Mouse (Mus musculus): ENCODE data around the gene Ren1. TPM values are rescaled to one million over a fixed set of nuclear protein-coding genes. Genes with fewer than 3 reads are reported as not detected.
A peak's percentile ranks its signal among the peaks of the same experiment; 100 is the strongest.
"Not testable (repeated sequence)": the region's sequence is repeated elsewhere in the genome, so short reads cannot be mapped to it uniquely, and the experiment has no call there.

The Ren1 gene
- polyA plus RNA-seq, 1 experiment from 2014 or later = 0.99 TPM

DNA sequence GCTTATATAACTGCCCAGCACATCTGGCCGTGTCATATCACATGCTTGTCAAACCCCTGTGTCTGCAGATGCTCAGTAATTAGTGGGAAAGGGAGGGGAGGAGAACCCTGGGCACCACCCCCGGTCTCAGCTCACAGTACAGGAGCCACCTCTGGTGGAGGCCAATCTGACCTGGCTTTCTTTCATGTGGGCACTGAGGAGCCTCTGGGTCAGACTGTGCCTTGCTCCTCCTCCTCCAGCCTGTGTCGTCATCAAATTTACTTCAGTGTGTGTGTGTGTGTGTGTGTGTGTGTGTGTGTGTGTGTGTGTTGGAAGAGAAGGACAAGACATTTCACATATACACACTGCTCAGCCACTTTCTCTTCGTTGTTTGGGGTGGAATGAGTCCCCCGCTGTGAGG is 27.0 kb upstream of the Ren1 start:
- 41% methylated on average over 5 of the region's 5 CpGs for WGBS
- no peak for ATAC-seq (ENCODE audit: low FRiP score)
- Histone ChIP-seq H3K9me3 (replicated peaks) (no peaks in the 10 kb centered on the region), H3K36me3 (no peaks in the 10 kb centered on the region), H3K4me2 (replicated peaks) (no peak overlapping the region), H3K4me3 (no peak overlapping the region), H3K27me3 (0 out of 2 replicates have a peak, but pooled peaks cover 10% of the 10 kb centered on the region), H3K4me1 (peaks cover 9% of the 10 kb centered on the region), H3K27ac (no peak overlapping the region), H3K9ac (no peak overlapping the region)

DNA sequence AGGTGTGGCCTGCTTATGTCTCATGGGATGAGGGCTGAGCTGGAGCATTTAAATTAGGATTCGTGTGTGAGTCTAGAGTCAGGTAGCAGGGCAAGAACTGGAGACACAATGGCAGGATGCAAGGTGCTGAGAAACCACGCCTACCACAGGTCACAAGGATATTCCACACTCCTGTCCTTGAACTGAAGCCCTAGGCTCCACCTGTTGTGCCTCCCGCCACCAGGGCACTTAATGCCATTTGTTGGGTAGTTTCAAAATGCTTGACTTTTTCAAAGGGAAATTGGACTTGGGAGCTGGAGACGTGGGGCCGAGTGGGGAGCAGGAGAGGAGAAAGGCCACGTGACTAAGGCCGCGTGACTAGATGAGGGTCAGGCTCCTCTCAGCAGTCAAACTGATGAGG is 24.4 kb upstream of the Ren1 start:
- Histone ChIP-seq H3K9ac (no peak overlapping the region), H3K4me3 (no peak overlapping the region), H3K4me1 (peaks cover 26% of the 10 kb centered on the region), H3K36me3 (no peaks in the 10 kb centered on the region), H3K4me2 (replicated peaks) (no peak overlapping the region), H3K27ac (no peak overlapping the region), H3K27me3 (peaks cover 30% of the 10 kb centered on the region), H3K9me3 (replicated peaks) (no peaks in the 10 kb centered on the region)
- no peak for ATAC-seq (ENCODE audit: low FRiP score)
- WGBS = 81% methylated on average over 8 of the region's 8 CpGs

DNA sequence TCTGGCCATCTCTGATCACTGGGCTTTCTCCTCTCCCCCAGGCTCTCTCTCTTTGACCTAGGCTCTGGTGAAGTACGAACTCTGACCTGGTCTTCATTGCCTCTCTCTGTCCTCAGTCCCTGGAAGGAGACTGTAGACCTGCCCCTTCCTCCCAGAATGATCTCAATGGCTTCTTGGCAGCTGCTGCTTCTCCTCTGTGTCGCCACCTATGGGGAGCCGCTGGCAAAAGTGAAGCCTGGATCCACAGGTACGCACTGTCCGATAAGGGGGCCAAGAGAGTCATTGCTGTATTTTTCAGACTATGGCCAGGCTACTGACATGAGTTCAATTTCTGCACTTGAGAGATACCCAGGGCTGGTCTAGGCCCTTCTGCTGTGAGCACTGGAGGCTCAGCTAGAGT is 23.2 kb upstream of the Ren1 start:
- Histone ChIP-seq H3K4me2 (replicated peaks) (no peak overlapping the region), H3K27ac (no peak overlapping the region), H3K9me3 (replicated peaks) (no peaks in the 10 kb centered on the region), H3K4me3 (no peak overlapping the region), H3K36me3 (no peaks in the 10 kb centered on the region), H3K27me3 (peaks cover 30% of the 10 kb centered on the region), H3K4me1 (peaks cover 29% of the 10 kb centered on the region), H3K9ac (no peak overlapping the region)
- no peak for ATAC-seq (ENCODE audit: low FRiP score)
- 57% methylated on average over 5 of the region's 5 CpGs for WGBS

GRCm38 (mm10) chr1:133328299-133328795 is 22.0 kb upstream of the Ren1 start:
- H3K4me3 ChIP-seq = no peak overlapping the region
- H3K9ac ChIP-seq = no peak overlapping the region
- H3K4me2 ChIP-seq (replicated peaks) = no peak overlapping the region
- H3K4me1 ChIP-seq = peaks cover 26% of the 10 kb centered on the region
- WGBS = 64% methylated on average over 6 of the region's 6 CpGs
- peaks cover 30% of the 10 kb centered on the region for H3K27me3 ChIP-seq
- H3K36me3 ChIP-seq = no peaks in the 10 kb centered on the region
- H3K9me3 ChIP-seq (replicated peaks) = no peaks in the 10 kb centered on the region
- ATAC-seq (ENCODE audit: low FRiP score) = no peak
- no peak overlapping the region for H3K27ac ChIP-seq

- Histone ChIP-seq H3K27me3 (peaks cover 30% of the 10 kb centered on the region), H3K36me3 (no peaks in the 10 kb centered on the region), H3K4me3 (peak overlapping the region; percentile 24), H3K27ac (no peak overlapping the region), H3K9ac (peak overlapping the region; percentile 47), H3K9me3 (replicated peaks) (no peaks in the 10 kb centered on the region), H3K4me2 (replicated peaks) (peak overlapping the region; percentile 59), H3K4me1 (peaks cover 24% of the 10 kb centered on the region)
- ATAC-seq (ENCODE audit: low FRiP score) = no peak
- 8% methylated on average over 33 of the region's 34 CpGs for WGBS
Observed at GRCm38 (mm10) chr1:133328896-133329637, 21.2 kb upstream of the Ren1 start.

DNA sequence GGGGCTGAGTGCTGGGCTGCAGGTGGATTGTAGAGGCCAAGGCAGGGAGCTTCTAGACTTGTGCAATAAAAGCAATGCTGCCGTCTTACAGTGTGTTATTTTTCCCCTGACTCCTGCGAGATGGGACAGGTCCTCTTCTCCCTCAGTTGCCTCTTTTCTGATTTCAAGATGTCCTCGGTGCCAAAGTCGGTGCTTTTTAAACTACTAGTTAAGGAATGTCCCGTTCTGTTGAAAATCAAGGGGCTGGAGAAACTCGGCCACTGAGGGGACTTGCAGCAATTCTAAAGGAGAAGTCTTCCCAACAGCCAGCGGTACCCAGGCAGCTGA is 20.7 kb upstream of the Ren1 start:
- 25% methylated on average over 7 of the region's 7 CpGs for WGBS
- Histone ChIP-seq H3K27ac (no peak overlapping the region), H3K4me1 (peaks cover 24% of the 10 kb centered on the region), H3K27me3 (peaks cover 30% of the 10 kb centered on the region), H3K4me3 (peak overlapping the region; percentile 24), H3K36me3 (no peaks in the 10 kb centered on the region), H3K4me2 (replicated peaks) (peak overlapping the region; percentile 59), H3K9me3 (replicated peaks) (no peaks in the 10 kb centered on the region), H3K9ac (peak overlapping the region; percentile 47)
- ATAC-seq (ENCODE audit: low FRiP score) = no peak

- H3K27ac ChIP-seq = 0 out of 2 replicates have a peak overlapping the region, but pooled peaks have one; percentile 30
- H3K9ac ChIP-seq = no peak overlapping the region
- H3K4me3 ChIP-seq = no peak overlapping the region
- peak; percentile 70 for ATAC-seq (ENCODE audit: low FRiP score)
- H3K4me2 ChIP-seq (replicated peaks) = no peak overlapping the region
- H3K36me3 ChIP-seq = no peaks in the 10 kb centered on the region
- 45% methylated on average over 3 of the region's 3 CpGs for WGBS
- H3K4me1 ChIP-seq = peaks cover 24% of the 10 kb centered on the region
- peaks cover 30% of the 10 kb centered on the region for H3K27me3 ChIP-seq
- H3K9me3 ChIP-seq (replicated peaks) = no peaks in the 10 kb centered on the region
Observed at GRCm38 (mm10) chr1:133331142-133331541, 19.2 kb upstream of the Ren1 start.

DNA sequence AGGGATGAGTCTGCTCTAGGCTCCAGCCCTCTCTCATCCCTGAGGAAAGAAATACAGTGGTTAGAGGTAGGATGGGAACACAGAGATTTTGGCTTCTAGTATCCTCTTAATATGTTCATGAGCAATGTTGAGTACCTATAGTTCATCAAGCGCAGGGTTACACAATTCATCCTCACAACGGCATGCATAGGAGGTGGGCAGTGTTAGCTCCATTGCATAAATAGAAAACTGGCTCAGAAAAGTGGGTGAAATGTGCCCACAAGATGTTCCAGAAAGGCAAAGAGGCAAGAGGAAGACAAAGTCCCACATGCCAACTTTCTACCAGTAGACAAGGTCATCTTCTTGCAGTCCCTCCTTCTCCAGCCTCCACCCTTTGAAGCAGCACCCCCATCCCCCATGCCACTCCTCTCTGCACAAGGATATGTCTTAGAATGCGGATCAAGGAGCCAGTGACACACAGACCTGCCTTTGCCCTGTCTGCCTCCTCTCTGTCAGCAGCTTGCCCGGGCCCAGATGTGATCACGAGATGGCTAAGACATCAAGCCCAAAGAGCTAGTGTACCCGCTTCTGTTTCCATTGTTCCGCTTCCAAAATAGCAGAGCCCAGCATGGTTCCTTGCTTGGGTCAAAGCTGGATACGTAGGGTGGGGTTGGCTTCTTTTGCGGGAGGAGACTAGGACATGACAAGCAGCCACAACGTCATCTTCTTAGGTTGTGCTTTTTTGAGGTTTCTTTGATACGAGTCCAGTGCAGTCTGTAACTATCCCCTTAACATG is 17.5 kb upstream of the Ren1 start:
- H3K4me2 ChIP-seq (replicated peaks) = no peak overlapping the region
- WGBS = 92% methylated on average over 11 of the region's 11 CpGs
- H3K9me3 ChIP-seq (replicated peaks) = no peaks in the 10 kb centered on the region
- no peak overlapping the region for H3K9ac ChIP-seq
- no peak for ATAC-seq (ENCODE audit: low FRiP score)
- H3K27me3 ChIP-seq = peaks cover 25% of the 10 kb centered on the region
- H3K4me3 ChIP-seq = no peak overlapping the region
- H3K27ac ChIP-seq = no peak overlapping the region
- H3K36me3 ChIP-seq = no peaks in the 10 kb centered on the region
- H3K4me1 ChIP-seq = peaks cover 24% of the 10 kb centered on the region

DNA sequence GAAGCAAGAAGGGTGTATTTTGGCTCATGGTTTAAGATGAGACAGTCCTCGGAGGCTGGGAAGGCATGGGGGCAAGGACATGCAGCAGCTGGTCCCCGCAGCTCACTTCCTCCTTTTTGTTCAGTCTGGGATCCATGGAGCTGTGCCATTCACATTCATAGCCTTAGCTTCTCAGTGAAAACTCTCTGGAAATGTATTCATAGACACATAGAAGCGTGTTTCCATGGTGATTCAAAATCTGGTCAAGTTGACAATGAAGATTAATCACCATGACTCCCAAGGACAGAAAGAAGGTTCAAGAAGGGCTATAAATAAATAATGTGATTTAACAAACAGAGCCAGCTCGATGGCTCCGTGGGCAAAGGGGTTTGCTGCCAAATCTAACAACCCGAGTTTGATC is 16.4 kb upstream of the Ren1 start:
- Histone ChIP-seq H3K27me3 (peaks cover 15% of the 10 kb centered on the region), H3K4me1 (peaks cover 22% of the 10 kb centered on the region), H3K36me3 (no peaks in the 10 kb centered on the region), H3K9me3 (replicated peaks) (no peaks in the 10 kb centered on the region), H3K4me3 (no peak overlapping the region), H3K4me2 (replicated peaks) (no peak overlapping the region), H3K27ac (no peak overlapping the region), H3K9ac (no peak overlapping the region)
- WGBS = 60% methylated on average over 6 of the region's 6 CpGs
- no peak for ATAC-seq (ENCODE audit: low FRiP score)

DNA sequence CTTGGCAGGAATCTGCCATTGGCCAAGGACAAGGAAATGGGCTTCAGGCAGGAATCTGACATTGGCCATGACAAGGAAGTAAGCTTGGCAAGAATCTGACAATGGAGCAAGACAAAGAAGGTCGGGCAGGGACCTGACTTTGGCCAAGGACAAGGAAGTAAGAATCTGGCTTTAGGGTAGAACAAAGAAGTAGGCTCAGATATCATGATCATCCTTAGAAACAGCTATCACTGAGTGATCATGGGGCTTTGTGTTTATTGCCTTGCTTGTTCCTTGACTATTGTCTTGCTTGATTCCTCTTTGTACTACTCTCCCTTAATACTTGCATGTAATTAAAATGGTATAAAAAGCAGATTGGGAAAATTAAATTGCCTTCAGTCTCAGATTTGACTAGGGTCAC is 9.9 kb upstream of the Ren1 start:
- not testable (repeated sequence) for H3K27ac ChIP-seq; H3K4me2 ChIP-seq (replicated peaks); H3K4me1 ChIP-seq; H3K9me3 ChIP-seq (replicated peaks); H3K4me3 ChIP-seq; ATAC-seq (ENCODE audit: low FRiP score); H3K27me3 ChIP-seq; H3K9ac ChIP-seq; H3K36me3 ChIP-seq
- WGBS = 67% methylated on average over 1 of the region's 1 CpGs

DNA sequence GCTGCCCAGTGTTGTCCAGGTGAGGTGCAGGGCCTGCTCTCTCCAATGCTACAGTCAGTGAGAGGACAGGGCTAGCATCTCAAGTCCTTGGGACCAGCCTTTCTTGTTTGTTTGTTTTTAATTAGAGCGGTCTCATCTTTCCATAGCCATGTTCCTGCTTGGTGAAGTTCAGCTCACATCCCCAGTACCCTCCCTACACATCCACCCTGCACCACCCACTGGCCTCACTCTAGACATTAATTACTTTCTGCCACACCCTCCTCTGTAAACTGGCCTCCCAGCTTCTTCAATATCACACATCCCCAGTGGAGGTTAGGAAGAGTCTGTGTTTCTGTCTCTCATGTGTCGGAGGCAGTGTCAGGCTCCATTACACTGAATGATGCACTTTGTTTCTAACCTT is 6.0 kb upstream of the Ren1 start:
- no peak for ATAC-seq (ENCODE audit: low FRiP score)
- Histone ChIP-seq H3K27ac (no peak overlapping the region), H3K4me3 (no peak overlapping the region), H3K4me2 (replicated peaks) (no peak overlapping the region), H3K4me1 (0 out of 2 replicates have a peak, but pooled peaks cover 2% of the 10 kb centered on the region), H3K9ac (no peak overlapping the region), H3K36me3 (no peaks in the 10 kb centered on the region), H3K9me3 (replicated peaks) (no peaks in the 10 kb centered on the region), H3K27me3 (no peaks in the 10 kb centered on the region)
- 97% methylated on average over 2 of the region's 2 CpGs for WGBS

- Histone ChIP-seq H3K4me2 (replicated peaks) (no peak overlapping the region), H3K4me3 (no peak overlapping the region), H3K27me3 (no peaks in the 10 kb centered on the region), H3K4me1 (peaks cover 10% of the 10 kb centered on the region; the same call in 1 of the 2 replicates), H3K9ac (no peak overlapping the region), H3K36me3 (no peaks in the 10 kb centered on the region), H3K27ac (no peak overlapping the region), H3K9me3 (replicated peaks) (no peaks in the 10 kb centered on the region)
- 88% methylated on average over 9 of the region's 9 CpGs for WGBS
- no peak for ATAC-seq (ENCODE audit: low FRiP score)
Observed at GRCm38 (mm10) chr1:133346531-133346930, 3.8 kb upstream of the Ren1 start.
